ENCODE assay signal across 18 mouse cellular contexts in genomic region chr17:83231357-83231756, GRCm38 (mm10). TPM values are rescaled to one million over a fixed set of nuclear protein-coding genes. Genes with fewer than 3 reads are reported as not detected.
DNase-seq lines count a peak whose midpoint lies in the region; ATAC-seq and TF ChIP-seq lines count a peak whose summit lies in the region.
"Had no signal": no experiment of that assay in that cellular context is flagged by ENCODE, and none has a peak within 500 bp of the region (broad histone marks: within the 10 kb centered on the region; RNA-seq: fewer than 3 reads in every experiment).

No protein-coding gene starts in this region.

- H3K4me1 ChIP-seq in heart, postnatal 0 days (ENCODE audit: control insufficient read depth, insufficient read depth) = peaks cover 10% of the 10 kb centered on the region; the same call in 1 of the 2 replicates
- H3K4me1 ChIP-seq in midbrain, embryonic 12.5 days = peaks cover 7% of the 10 kb centered on the region; the same call in 1 of the 2 replicates
- H3K4me1 ChIP-seq in midbrain, embryonic 15.5 days = peaks cover 6% of the 10 kb centered on the region; the same call in 1 of the 2 replicates
- H3K4me1 ChIP-seq in lung, embryonic 16.5 days (replicated peaks; ENCODE audit: control insufficient read depth, insufficient read depth, low read length) = 0 out of 2 replicates have a peak, but pooled peaks cover 4% of the 10 kb centered on the region
- no peaks in the 10 kb centered on the region; the same call in 1 of the 2 replicates for H3K4me1 ChIP-seq in stomach, embryonic 16.5 days (ENCODE audit: control insufficient read depth, insufficient read depth, low read length)
- H3K4me1 ChIP-seq: neural tube, embryonic 12.5 days had no signal

- H3K4me3 ChIP-seq in heart, postnatal 0 days (ENCODE audit: low read depth, low read length) = no peak overlapping the region
- no peak overlapping the region for H3K4me3 ChIP-seq in midbrain, embryonic 12.5 days
- H3K4me3 ChIP-seq in midbrain, embryonic 15.5 days = no peak overlapping the region
- no peak overlapping the region for H3K4me3 ChIP-seq in lung, embryonic 16.5 days (ENCODE audit: low read length)
- no peak overlapping the region for H3K4me3 ChIP-seq in stomach, embryonic 16.5 days (replicated peaks; ENCODE audit: low read length)
- H3K4me3 ChIP-seq: embryonic facial prominence, embryonic 10.5 days; neural tube, embryonic 12.5 days had no signal

- TF ChIP-seq CTCF in heart, postnatal 0 days (IDR thresholded peaks at IDR 0.05; ENCODE audit: low read depth) = no peak

- peaks cover 5% of the 10 kb centered on the region; the same call in 1 of the 2 replicates for H3K36me3 ChIP-seq in heart, postnatal 0 days (replicated peaks; ENCODE audit: control insufficient read depth, insufficient read depth, low read length)
- no peaks in the 10 kb centered on the region for H3K36me3 ChIP-seq in midbrain, embryonic 12.5 days
- H3K36me3 ChIP-seq in midbrain, embryonic 15.5 days (replicated peaks) = no peaks in the 10 kb centered on the region
- no peaks in the 10 kb centered on the region for H3K36me3 ChIP-seq in lung, embryonic 16.5 days (ENCODE audit: control insufficient read depth, insufficient read depth, low read length)
- H3K36me3 ChIP-seq in stomach, embryonic 16.5 days (ENCODE audit: control insufficient read depth, insufficient read depth, low read length) = no peaks in the 10 kb centered on the region
- H3K36me3 ChIP-seq: neural tube, embryonic 12.5 days had no signal

- no peaks in the 10 kb centered on the region for H3K27me3 ChIP-seq in heart, postnatal 0 days (ENCODE audit: control insufficient read depth, insufficient read depth, low read length)
- H3K27me3 ChIP-seq in midbrain, embryonic 12.5 days = peaks cover 93% of the 10 kb centered on the region
- peaks cover 57% of the 10 kb centered on the region for H3K27me3 ChIP-seq in midbrain, embryonic 15.5 days (replicated peaks)
- H3K27me3 ChIP-seq in lung, embryonic 16.5 days (ENCODE audit: control insufficient read depth, insufficient read depth, low read depth, low read length) = no peaks in the 10 kb centered on the region
- no peaks in the 10 kb centered on the region for H3K27me3 ChIP-seq in stomach, embryonic 16.5 days (ENCODE audit: control insufficient read depth, insufficient read depth, low read length)
- H3K27me3 ChIP-seq: neural tube, embryonic 12.5 days; Patski had no signal

- no peak; the same call in 1 of the 2 replicates for ATAC-seq in heart, postnatal 0 days (ENCODE audit: insufficient read depth, low read depth)
- ATAC-seq in midbrain, embryonic 12.5 days (ENCODE audit: low FRiP score, low read depth) = no peak
- no peak for ATAC-seq in midbrain, embryonic 15.5 days (replicated peaks)
- peak; percentile 89 for ATAC-seq in lung, embryonic 16.5 days (ENCODE audit: low read depth)
- ATAC-seq in stomach, embryonic 16.5 days (ENCODE audit: insufficient read depth, low FRiP score) = peak; percentile 51; the same call in 1 of the 2 replicates
- no peak for ATAC-seq in erythroid progenitor cell, adult 5-6 weeks (replicated peaks; ENCODE audit: low FRiP score, poor library complexity, severe bottlenecking)
- ATAC-seq: CD4-positive, CD25-positive, alpha-beta regulatory T cell, adult 4 months; inflammation-experienced regulatory T-cells, adult 6 months; Patski had no signal

- H3K9ac ChIP-seq in heart, postnatal 0 days (replicated peaks; ENCODE audit: low read depth, low read length) = no peak overlapping the region
- no peak overlapping the region for H3K9ac ChIP-seq in midbrain, embryonic 12.5 days (replicated peaks)
- H3K9ac ChIP-seq in midbrain, embryonic 15.5 days = no peak overlapping the region
- no peak overlapping the region for H3K9ac ChIP-seq in lung, embryonic 16.5 days (ENCODE audit: low read length)
- H3K9ac ChIP-seq in stomach, embryonic 16.5 days (ENCODE audit: low read length) = no peak overlapping the region
- H3K9ac ChIP-seq: liver, embryonic 14.5 days; neural tube, embryonic 12.5 days had no signal

- 10% methylated on average over 11 of the region's 11 CpGs for WGBS in heart, postnatal 0 days
- 32% methylated on average over 11 of the region's 11 CpGs for WGBS in midbrain, embryonic 12.5 days
- 35% methylated on average over 11 of the region's 11 CpGs for WGBS in midbrain, embryonic 15.5 days
- 41% methylated on average over 11 of the region's 11 CpGs for WGBS in lung, embryonic 16.5 days
- WGBS in stomach, embryonic 16.5 days = 45% methylated on average over 11 of the region's 11 CpGs

- H3K4me2 ChIP-seq in heart, postnatal 0 days (ENCODE audit: low read depth, low read length) = peak overlapping the region; percentile 27; the same call in 1 of the 2 replicates
- peak overlapping the region; percentile 11; the same call in 1 of the 2 replicates for H3K4me2 ChIP-seq in midbrain, embryonic 12.5 days (replicated peaks)
- H3K4me2 ChIP-seq in midbrain, embryonic 15.5 days = no peak overlapping the region
- peak overlapping the region; percentile 21 for H3K4me2 ChIP-seq in lung, embryonic 16.5 days (ENCODE audit: low read depth, low read length)
- H3K4me2 ChIP-seq in stomach, embryonic 16.5 days (ENCODE audit: low read depth, low read length) = no peak overlapping the region
- H3K4me2 ChIP-seq: neural tube, embryonic 12.5 days had no signal

- H3K9me3 ChIP-seq in heart, postnatal 0 days (replicated peaks; ENCODE audit: control insufficient read depth, low read length) = no peaks in the 10 kb centered on the region
- no peaks in the 10 kb centered on the region for H3K9me3 ChIP-seq in midbrain, embryonic 12.5 days
- no peaks in the 10 kb centered on the region for H3K9me3 ChIP-seq in midbrain, embryonic 15.5 days
- H3K9me3 ChIP-seq in lung, embryonic 16.5 days (ENCODE audit: control insufficient read depth, low read length) = no peaks in the 10 kb centered on the region
- no peaks in the 10 kb centered on the region for H3K9me3 ChIP-seq in stomach, embryonic 16.5 days (replicated peaks; ENCODE audit: control insufficient read depth, low read length)
- H3K9me3 ChIP-seq: neural tube, embryonic 12.5 days had no signal

- H3K27ac ChIP-seq in heart, postnatal 0 days (ENCODE audit: low read depth) = no peak overlapping the region
- no peak overlapping the region for H3K27ac ChIP-seq in midbrain, embryonic 12.5 days (replicated peaks)
- no peak overlapping the region for H3K27ac ChIP-seq in midbrain, embryonic 15.5 days
- H3K27ac ChIP-seq in lung, embryonic 16.5 days (ENCODE audit: low read length) = no peak overlapping the region; the same call in 1 of the 2 replicates
- H3K27ac ChIP-seq in stomach, embryonic 16.5 days (ENCODE audit: low read length) = 0 out of 2 replicates have a peak overlapping the region, but pooled peaks have one; percentile 11
- H3K27ac ChIP-seq: embryonic facial prominence, embryonic 10.5 days; kidney, postnatal 0 days; liver, embryonic 14.5 days; neural tube, embryonic 12.5 days had no signal

- no peak for TF ChIP-seq EP300 in heart, postnatal 0 days (IDR thresholded peaks at IDR 0.05; ENCODE audit: low read depth)

- intact Hi-C loops in left cerebral cortex, postnatal 36 days (cut with DNase I) = no loop called here

- no peak for DNase-seq in heart, postnatal 0 days (ENCODE audit: low spot score)
- no peak for DNase-seq in heart, adult 8-10 months (ENCODE audit: low spot score)
- no peak for DNase-seq in left cerebral cortex, postnatal 36 days (ENCODE audit: low spot score in 2 of 2)
- DNase-seq: adrenal gland, adult 8-10 months; left cerebral cortex, postnatal 4 days; thymus, postnatal 4 days had no signal

RNA-seq across cellular contexts. Expression of gene Pkdcc, which starts 16.3 kb away (rescaled TPM):
- total RNA-seq in heart, postnatal 0 days (2014; rRNA removed; ENCODE audit: low replicate concordance) = 73.6 and 100 TPM in 2 replicates
- 5.5 and 7.8 TPM in 2 replicates for polyA plus RNA-seq in heart, postnatal 0 days (2015; fragmentation: Nextera tagmentation; extraction: Ambion mirVana)
- total RNA-seq in heart, adult 8-10 months (2022) = 10 to 100 TPM; 46.4 to 59.2 (median 52.7) TPM
- 4.1 and 6.6 TPM in 2 replicates for polyA plus RNA-seq in midbrain, embryonic 12.5 days (2016; fragmentation: Nextera tagmentation; extraction: Ambion mirVana)
- polyA plus RNA-seq in midbrain, embryonic 15.5 days (2015; fragmentation: Nextera tagmentation; extraction: Ambion mirVana) = 4.3 and 5.5 TPM in 2 replicates
- polyA plus RNA-seq in lung, embryonic 16.5 days (2015; fragmentation: Nextera tagmentation; extraction: Ambion mirVana) = 9.2 and 10.3 TPM in 2 replicates
- 16.2 and 16.4 TPM in 2 replicates for polyA plus RNA-seq in stomach, embryonic 16.5 days (2015; fragmentation: Nextera tagmentation; extraction: Ambion mirVana)
- 10 to 100 TPM; 11.7 to 15.7 TPM for total RNA-seq in left cerebral cortex, postnatal 36 days (2021)
- not detected in 2 replicates for total RNA-seq in erythroid progenitor cell, adult 5-6 weeks (2015; ENCODE audit: low replicate concordance)
- 0.68 and 1.4 TPM in 2 replicates for total RNA-seq in erythroid progenitor cell, adult 5-6 weeks (2017; ENCODE audit: low replicate concordance)
- polyA plus RNA-seq: CD4-positive, CD25-positive, alpha-beta regulatory T cell, adult 4 months had no signal

Comparison
In these comparisons a context has a peak if more than half of its experiments do, and no peak if none do; other contexts are left out.
1. H3K4me2 ChIP-seq: peak in heart, postnatal 0 days (single experiment), midbrain, embryonic 12.5 days (single experiment) and lung, embryonic 16.5 days (single experiment); none in midbrain, embryonic 15.5 days (single experiment) and stomach, embryonic 16.5 days (single experiment).
2. ATAC-seq: peak in lung, embryonic 16.5 days (single experiment) and stomach, embryonic 16.5 days (single experiment); none in heart, postnatal 0 days (single experiment), midbrain, embryonic 12.5 days (single experiment), midbrain, embryonic 15.5 days (single experiment) and erythroid progenitor cell, adult 5-6 weeks (single experiment).